9 mouse cellular contexts compared by ENCODE assay signal in the genomic region with DNA sequence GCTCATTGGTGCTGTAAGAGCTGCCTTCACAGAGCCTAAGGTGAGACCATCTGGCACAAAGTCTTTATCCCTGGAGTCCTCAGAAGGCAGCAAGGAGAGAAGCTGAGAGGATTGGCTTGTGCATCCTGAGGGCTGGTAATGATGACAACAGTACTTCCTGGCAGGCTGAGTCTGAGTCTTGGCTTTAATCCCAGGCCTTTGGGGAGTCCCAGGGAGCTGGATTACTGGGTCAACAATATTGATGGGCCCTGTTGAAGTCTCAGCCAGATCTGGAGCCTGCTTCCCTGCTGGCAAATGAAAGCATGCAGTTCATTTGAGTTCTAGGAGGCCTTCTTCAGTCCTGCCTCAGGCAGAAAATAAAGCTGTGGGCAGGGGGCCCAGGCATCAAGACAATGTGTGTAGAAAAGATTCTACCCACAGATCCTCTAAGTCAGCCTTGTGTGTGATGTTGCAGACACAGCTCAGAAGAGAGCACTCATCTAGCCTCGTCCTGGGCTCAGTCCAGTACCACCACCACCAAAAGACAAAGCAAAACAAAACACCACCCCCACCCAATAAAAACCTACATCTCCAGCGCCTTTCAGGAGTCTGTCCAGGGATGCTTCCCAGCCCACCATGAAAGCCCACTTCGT.
DNase-seq lines count a peak whose midpoint lies in the region; ATAC-seq lines count a peak whose summit lies in the region.
"Had no signal": no experiment of that assay in that cellular context is flagged by ENCODE, and none has a peak within 500 bp of the region (broad histone marks: within the 10 kb centered on the region; RNA-seq: fewer than 3 reads in every experiment).

No protein-coding gene starts in this region.

- no peak overlapping the region for H3K4me3 ChIP-seq in forebrain, embryonic 14.5 days (ENCODE audit: low read depth, low read length)
- no peak overlapping the region for H3K4me3 ChIP-seq in forebrain, embryonic 12.5 days (replicated peaks)
- H3K4me3 ChIP-seq in neural tube, embryonic 15.5 days (replicated peaks): no peak overlapping the region
- H3K4me3 ChIP-seq in liver, embryonic 12.5 days: no peak overlapping the region
- H3K4me3 ChIP-seq: layer of hippocampus, adult 2 months had no signal

- no peaks in the 10 kb centered on the region for H3K9me3 ChIP-seq in forebrain, embryonic 14.5 days (replicated peaks; ENCODE audit: control insufficient read depth, low read length)
- no peaks in the 10 kb centered on the region for H3K9me3 ChIP-seq in forebrain, embryonic 12.5 days
- no peaks in the 10 kb centered on the region for H3K9me3 ChIP-seq in neural tube, embryonic 15.5 days (replicated peaks)
- no peaks in the 10 kb centered on the region for H3K9me3 ChIP-seq in liver, embryonic 12.5 days (replicated peaks)

- no peak overlapping the region for H3K27ac ChIP-seq in forebrain, embryonic 14.5 days (ENCODE audit: low read depth, low read length)
- no peak overlapping the region for H3K27ac ChIP-seq in forebrain, embryonic 12.5 days
- H3K27ac ChIP-seq in neural tube, embryonic 15.5 days (replicated peaks): no peak overlapping the region
- no peak overlapping the region for H3K27ac ChIP-seq in liver, embryonic 12.5 days
- H3K27ac ChIP-seq: layer of hippocampus, adult 2 months had no signal

- ATAC-seq in forebrain, embryonic 14.5 days: no peak
- ATAC-seq in forebrain, embryonic 12.5 days (ENCODE audit: low FRiP score): no peak
- ATAC-seq in neural tube, embryonic 15.5 days (ENCODE audit: low FRiP score): peak; percentile 57; the same call in 1 of the 2 replicates
- ATAC-seq in erythroblast, adult 5-6 weeks (replicated peaks; ENCODE audit: low FRiP score, poor library complexity, severe bottlenecking): no peak
- no peak for ATAC-seq in liver, embryonic 12.5 days

- H3K4me2 ChIP-seq in forebrain, embryonic 14.5 days (ENCODE audit: low read length): no peak overlapping the region
- H3K4me2 ChIP-seq in forebrain, embryonic 12.5 days: no peak overlapping the region
- no peak overlapping the region for H3K4me2 ChIP-seq in neural tube, embryonic 15.5 days
- H3K4me2 ChIP-seq in liver, embryonic 12.5 days: no peak overlapping the region

- no peaks in the 10 kb centered on the region for H3K27me3 ChIP-seq in forebrain, embryonic 14.5 days (replicated peaks; ENCODE audit: control insufficient read depth, insufficient read depth, low read length)
- no peaks in the 10 kb centered on the region for H3K27me3 ChIP-seq in forebrain, embryonic 12.5 days
- no peaks in the 10 kb centered on the region for H3K27me3 ChIP-seq in neural tube, embryonic 15.5 days (replicated peaks)
- H3K27me3 ChIP-seq in liver, embryonic 12.5 days (replicated peaks): no peaks in the 10 kb centered on the region

- peak; percentile 17 for DNase-seq in forebrain, embryonic 14.5 days (ENCODE audit: low spot score)
- no peak for DNase-seq in neural tube, embryonic 10.5 days (ENCODE audit: extremely low spot score, low spot score)
- peak; percentile 25 to 38 for DNase-seq in heart, adult 9 months (ENCODE audit: low spot score in 2 of 2)
- DNase-seq in lung, postnatal 25 days (ENCODE audit: low spot score): peak; percentile 3

- 73% methylated on average over 3 of the region's 3 CpGs for whole genome bisulfite sequencing in forebrain, embryonic 14.5 days
- 71% methylated on average over 3 of the region's 3 CpGs for WGBS in forebrain, embryonic 12.5 days
- WGBS in neural tube, embryonic 15.5 days: 77% methylated on average over 3 of the region's 3 CpGs
- 51% methylated on average over 3 of the region's 3 CpGs for WGBS in liver, embryonic 12.5 days (ENCODE audit: insufficient replicate concordance)

- no peak overlapping the region for H3K9ac ChIP-seq in forebrain, embryonic 14.5 days (ENCODE audit: low read length)
- no peak overlapping the region for H3K9ac ChIP-seq in forebrain, embryonic 12.5 days
- no peak overlapping the region for H3K9ac ChIP-seq in neural tube, embryonic 15.5 days (replicated peaks)
- no peak overlapping the region for H3K9ac ChIP-seq in liver, embryonic 12.5 days

- H3K36me3 ChIP-seq in forebrain, embryonic 14.5 days (ENCODE audit: control insufficient read depth, insufficient read depth, low read length): no peaks in the 10 kb centered on the region
- no peaks in the 10 kb centered on the region for H3K36me3 ChIP-seq in forebrain, embryonic 12.5 days (replicated peaks)
- no peaks in the 10 kb centered on the region for H3K36me3 ChIP-seq in neural tube, embryonic 15.5 days
- H3K36me3 ChIP-seq in liver, embryonic 12.5 days: no peaks in the 10 kb centered on the region

- no peaks in the 10 kb centered on the region for H3K4me1 ChIP-seq in forebrain, embryonic 14.5 days (ENCODE audit: control insufficient read depth, insufficient read depth, low read length)
- H3K4me1 ChIP-seq in forebrain, embryonic 12.5 days: no peaks in the 10 kb centered on the region
- H3K4me1 ChIP-seq in neural tube, embryonic 15.5 days: no peaks in the 10 kb centered on the region
- H3K4me1 ChIP-seq in liver, embryonic 12.5 days: no peaks in the 10 kb centered on the region
